Mouse (Mus musculus) G1E (cell line): ENCODE measurements around the gene Rap2b. TPM values are rescaled to one million over a fixed set of nuclear protein-coding genes. Genes with fewer than 3 reads are reported as not detected.

Source experiments
- ATAC-seq: 2 replicates; pipeline ENCODE4 v1.8.0; 2016; ENCODE audit warnings: mild to moderate bottlenecking; ENCODE audit not compliant: insufficient number of reproducible peaks, poor library complexity, low FRiP score, severe bottlenecking; ENCODE audit errors: extremely low read depth
- DNase-seq: peaks from one replicate; pipeline ENCODE4 v3.0.0; 2012; ENCODE audit warnings: low spot score
- H3K27me3 ChIP-seq: 2 replicates; pipeline ENCODE4 v1.6.1; 2012; ENCODE audit warnings: mild to moderate bottlenecking, low read length, inconsistent platforms; ENCODE audit not compliant: insufficient read depth
- H3K36me3 ChIP-seq: replicated peaks from 2 replicates; pipeline ENCODE3; 2012; ENCODE audit warnings: mild to moderate bottlenecking, inconsistent platforms
- H3K4me1 ChIP-seq: 2 replicates; pipeline ENCODE4 v1.6.1; 2012; ENCODE audit warnings: low read depth, low read length, inconsistent platforms, mixed read lengths; ENCODE audit not compliant: insufficient read depth
- H3K4me3 ChIP-seq: 2 replicates; pipeline ENCODE4 v1.5.1; 2012; ENCODE audit warnings: low read depth, mild to moderate bottlenecking, inconsistent platforms, low read length, moderate library complexity, mixed read lengths
- H3K9me3 ChIP-seq: replicated peaks from 2 replicates; pipeline ENCODE4 v1.6.1; 2012; ENCODE audit warnings: inconsistent platforms
- CTCF ChIP-seq: IDR thresholded peaks from 2 replicates; pipeline ENCODE4 v1.5.1; 2012; ENCODE audit warnings: low read depth, low read length, inconsistent platforms, mixed read lengths
- GATA1 ChIP-seq: IDR thresholded peaks from 2 replicates; pipeline ENCODE4 v1.6.1; 2012; ENCODE audit warnings: borderline replicate concordance, low read length, inconsistent platforms, mixed read lengths
- GATA2 ChIP-seq: IDR thresholded peaks from 2 replicates; pipeline ENCODE4 v1.6.1; 2012; ENCODE audit warnings: low read depth, low read length, inconsistent platforms, borderline replicate concordance
- POLR2AphosphoS5 ChIP-seq: IDR thresholded peaks from 2 replicates; pipeline ENCODE4 v1.6.1; 2012; ENCODE audit warnings: low read depth, low read length, inconsistent platforms; ENCODE audit not compliant: insufficient replicate concordance
- TAL1 ChIP-seq: conservative IDR thresholded peaks from 2 replicates; pipeline ENCODE4 v1.6.1; 2012; ENCODE audit warnings: low read depth, low read length, inconsistent platforms, mixed read lengths
- polyA plus RNA-seq: library from polyadenylated mRNA; stranded (reverse); fragments of >175 nt; gene quantifications from 2 replicates; pipeline ENCODE4 v1.2.3, GENCODE M21; 2012
- total RNA-seq, 2 experiments: library from RNA; stranded (forward) in 1 of 2; stranded (reverse) in 1 of 2; fragments of 200-1000 nt in 1 of 2; fragments of >200 nt in 1 of 2; fragmentation: Nextera tagmentation in 1 of 2; gene quantifications; 2 replicates each; pipeline ENCODE4 v1.2.3; 2014 to 2017

The Rap2b gene
- total and polyA plus RNA-seq, 3 experiments: 6.9 to 7.8 (median 7.5) TPM

GRCm38 (mm10) chr3:61393520-61393919 lies 32.1 kb downstream of the Rap2b start:
- H3K4me3 ChIP-seq: no peak overlapping the region
- DNase-seq (no peak), ATAC-seq (no peak)
- peaks cover 3% of the 10 kb centered on the region for H3K27me3 ChIP-seq
- no peaks in the 10 kb centered on the region for H3K9me3 ChIP-seq
- no peaks in the 10 kb centered on the region for H3K36me3 ChIP-seq
- no peaks in the 10 kb centered on the region for H3K4me1 ChIP-seq
- TF ChIP-seq TAL1 (no peak), GATA1 (no peak), POLR2AphosphoS5 (no peak), CTCF (no peak), GATA2 (no peak)

- ATAC-seq: no peak
- Histone ChIP-seq H3K9me3 (no peaks in the 10 kb centered on the region), H3K4me1 (no peaks in the 10 kb centered on the region), H3K36me3 (no peaks in the 10 kb centered on the region), H3K27me3 (peaks cover 3% of the 10 kb centered on the region), H3K4me3 (no peak overlapping the region)
- TF ChIP-seq CTCF: no peak
- TF ChIP-seq GATA1: no peak
- no peak for TF ChIP-seq TAL1
- no peak for TF ChIP-seq POLR2AphosphoS5
- no peak for TF ChIP-seq GATA2
- DNase-seq: no peak
Observed at GRCm38 (mm10) chr3:61395382-61395781, 33.9 kb downstream of the Rap2b start.

GRCm38 (mm10) chr3:61396728-61397127 lies 35.3 kb downstream of the Rap2b start:
- no peak overlapping the region for H3K4me3 ChIP-seq

GRCm38 (mm10) chr3:61400823-61401387 lies 39.5 kb downstream of the Rap2b start:
- H3K27me3 ChIP-seq: peaks cover 4% of the 10 kb centered on the region; the same call in 1 of the 2 replicates
- DNase-seq (no peak), ATAC-seq (no peak)
- H3K4me3 ChIP-seq: no peak overlapping the region
- no peaks in the 10 kb centered on the region for H3K4me1 ChIP-seq
- H3K36me3 ChIP-seq: no peaks in the 10 kb centered on the region
- no peaks in the 10 kb centered on the region for H3K9me3 ChIP-seq
- TF ChIP-seq POLR2AphosphoS5: no peak
- TF ChIP-seq GATA1: no peak
- TF ChIP-seq TAL1: no peak
- TF ChIP-seq GATA2: no peak
- no peak for TF ChIP-seq CTCF

More at GRCm38 (mm10) chr3:61396728-61397127, 35.3 kb downstream of the Rap2b start:
- no peaks in the 10 kb centered on the region for H3K36me3 ChIP-seq
- no peak for TF ChIP-seq POLR2AphosphoS5
- no peak for TF ChIP-seq GATA2
- TF ChIP-seq TAL1: no peak
- no peak for TF ChIP-seq CTCF
- no peak for TF ChIP-seq GATA1
- peaks cover 3% of the 10 kb centered on the region for H3K27me3 ChIP-seq
- DNase-seq (no peak), ATAC-seq (no peak)
- no peaks in the 10 kb centered on the region for H3K9me3 ChIP-seq
- H3K4me1 ChIP-seq: no peaks in the 10 kb centered on the region

- no peaks in the 10 kb centered on the region for H3K9me3 ChIP-seq
- no peak overlapping the region for H3K4me3 ChIP-seq
- no peaks in the 10 kb centered on the region for H3K36me3 ChIP-seq
- ATAC-seq: no peak
- DNase-seq: no peak
- 0 out of 2 replicates have a peak, but pooled peaks cover 4% of the 10 kb centered on the region for H3K27me3 ChIP-seq
- H3K4me1 ChIP-seq: no peaks in the 10 kb centered on the region
- TF ChIP-seq CTCF (no peak), GATA2 (no peak), TAL1 (no peak), GATA1 (no peak), POLR2AphosphoS5 (no peak)
Observed at GRCm38 (mm10) chr3:61406921-61407320, 45.5 kb downstream of the Rap2b start.

GRCm38 (mm10) chr3:61409683-61410082 lies 48.2 kb downstream of the Rap2b start:
- Histone ChIP-seq H3K4me1 (no peaks in the 10 kb centered on the region), H3K4me3 (no peak overlapping the region)
- ATAC-seq: peak; percentile 15; the same call in 1 of the 2 replicates

More at GRCm38 (mm10) chr3:61409683-61410082, 48.2 kb downstream of the Rap2b start:
- DNase-seq: no peak
- Histone ChIP-seq H3K36me3 (no peaks in the 10 kb centered on the region), H3K27me3 (peaks cover 5% of the 10 kb centered on the region; the same call in 1 of the 2 replicates), H3K9me3 (no peaks in the 10 kb centered on the region)
- TF ChIP-seq TAL1 (no peak), GATA1 (no peak), CTCF (no peak), POLR2AphosphoS5 (no peak), GATA2 (no peak)
